Mouse (Mus musculus) right cerebral cortex, postnatal 25 days (tissue): ENCODE results near the gene Rhebl1.
A peak's percentile ranks its signal among the peaks of the same experiment; 100 is the strongest.

Experiments used
- DNase-seq: peaks from one replicate; pipeline ENCODE4 v3.0.0; 2022

Gene Rhebl1

DNA sequence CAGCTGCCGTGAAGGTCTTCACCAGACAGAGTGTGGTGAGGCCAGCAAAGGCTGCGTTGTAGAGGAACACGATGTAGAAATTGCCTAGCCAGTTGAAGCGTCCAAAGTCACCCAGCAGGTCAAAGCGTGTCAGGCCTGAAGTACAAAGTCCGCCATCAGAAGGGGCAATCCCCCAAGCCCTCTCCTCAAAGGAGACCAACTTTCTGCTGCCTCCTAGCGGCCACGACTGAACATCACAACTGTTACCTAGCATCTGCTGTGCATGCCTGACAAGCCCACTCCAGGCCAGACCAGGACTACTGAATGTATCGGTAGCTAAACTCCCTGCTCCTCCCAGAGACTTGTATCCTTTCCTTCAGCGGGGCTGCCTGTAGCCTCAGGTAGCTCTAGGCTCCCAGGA lies 10.4 kb upstream of the Rhebl1 start:
- DNase-seq, result no peak

DNA sequence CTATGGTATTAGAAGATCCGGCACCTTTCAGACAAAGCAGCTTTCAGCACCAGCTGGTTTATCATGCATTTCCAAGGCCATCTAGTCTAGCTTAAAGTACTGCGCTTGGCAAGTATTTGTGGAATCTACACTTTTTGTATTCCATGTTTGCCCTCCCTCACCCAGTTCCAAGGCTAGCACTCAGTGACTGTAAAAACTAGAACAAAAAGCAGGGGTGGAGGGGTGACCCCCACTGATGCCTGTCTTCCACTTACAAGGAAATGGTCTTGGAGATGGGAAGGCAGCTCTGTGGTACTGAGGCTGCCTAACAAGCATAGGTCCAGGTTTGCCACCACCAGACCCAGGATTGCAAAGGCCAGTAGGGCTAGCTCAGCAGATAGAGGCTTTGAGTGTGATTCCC lies 8.3 kb upstream of the Rhebl1 start:
- DNase-seq, result no peak

DNA sequence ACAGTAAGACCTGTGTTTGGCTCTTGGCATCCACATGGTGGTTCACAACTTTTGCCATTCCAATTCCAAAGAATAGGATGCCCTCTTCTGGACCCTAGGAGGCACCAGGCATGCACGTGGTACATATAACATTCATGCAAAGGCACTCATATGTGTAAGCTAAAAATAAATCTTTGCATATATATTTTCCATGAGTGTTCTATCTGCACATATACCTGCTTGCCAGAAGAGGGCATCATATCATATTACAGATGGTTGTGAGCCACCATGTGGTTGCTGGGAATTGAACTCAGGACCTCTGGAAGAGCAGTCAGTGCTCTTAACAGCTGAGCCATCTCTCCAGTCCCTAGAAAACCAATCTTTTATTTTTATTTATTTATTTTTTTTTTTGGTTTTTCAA lies 7.2 kb upstream of the Rhebl1 start:
- no peak for DNase-seq

DNA sequence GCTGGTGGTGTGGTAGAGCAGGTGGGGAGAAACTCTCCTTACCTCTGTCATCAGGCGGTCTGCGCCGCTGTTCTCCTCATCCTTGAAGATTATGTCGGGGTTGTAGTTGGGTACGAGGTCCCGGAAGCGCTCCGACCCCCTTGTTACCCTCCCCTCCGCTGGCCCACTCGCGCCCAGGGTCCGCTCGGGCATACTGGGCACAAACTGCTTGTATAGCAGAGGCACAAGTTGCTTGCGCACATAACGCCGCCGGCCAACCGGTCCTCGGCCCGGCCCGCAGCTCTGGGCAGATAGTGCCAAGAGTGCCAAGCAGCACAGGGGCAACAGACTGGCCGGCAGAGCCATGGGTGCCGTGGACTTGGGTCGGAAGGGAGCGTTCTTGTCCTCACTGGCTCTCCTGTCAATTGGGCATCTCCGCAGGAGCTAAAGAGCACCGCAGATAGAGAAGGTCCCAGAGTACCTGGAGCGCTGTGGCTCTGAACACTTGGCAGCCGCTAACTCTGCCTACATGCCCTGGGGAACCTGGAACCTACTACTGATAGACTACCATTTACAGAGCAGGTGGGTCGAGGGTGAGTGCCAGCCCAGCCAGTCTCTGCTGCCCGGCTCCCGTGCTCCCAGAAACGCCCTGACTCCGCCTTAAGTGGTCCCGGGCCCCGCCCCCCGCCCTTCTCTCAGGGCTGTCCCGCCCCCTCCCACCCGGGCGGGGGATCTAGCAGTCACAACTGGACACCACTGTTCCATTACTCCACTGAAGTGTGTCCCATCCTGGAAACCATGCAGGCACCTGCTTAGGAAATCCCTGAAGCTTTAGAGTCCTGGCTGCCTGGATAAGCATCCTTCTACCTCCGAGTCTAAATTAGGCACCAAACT lies 3.8 kb upstream of the Rhebl1 start, which contains the start of gene Dhh:
Gene Dhh, minus strand, starts transcription at position 613 of the 873 bp plus-strand sequence.
- no peak for DNase-seq

DNA sequence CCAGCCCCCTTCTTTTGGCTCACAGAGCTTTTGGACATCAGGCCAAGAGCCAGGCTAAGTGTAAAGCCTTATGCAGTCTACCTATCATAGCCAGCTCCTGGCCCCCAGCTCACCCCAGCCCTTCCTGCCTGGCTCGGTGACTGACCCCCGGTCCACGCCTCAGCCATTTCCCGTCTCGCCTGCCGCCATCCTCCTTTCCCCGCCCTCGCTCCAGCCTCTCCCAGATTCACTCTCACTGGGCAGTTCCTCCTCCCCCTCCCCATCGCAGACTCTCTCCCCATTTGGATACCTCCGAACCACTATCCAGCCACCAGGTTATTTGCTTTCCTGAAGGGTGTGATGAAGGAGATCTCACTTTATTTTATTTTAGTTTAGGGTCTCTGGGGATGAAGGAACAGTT lies 3.2 kb upstream of the Rhebl1 start:
- no peak for DNase-seq

DNA sequence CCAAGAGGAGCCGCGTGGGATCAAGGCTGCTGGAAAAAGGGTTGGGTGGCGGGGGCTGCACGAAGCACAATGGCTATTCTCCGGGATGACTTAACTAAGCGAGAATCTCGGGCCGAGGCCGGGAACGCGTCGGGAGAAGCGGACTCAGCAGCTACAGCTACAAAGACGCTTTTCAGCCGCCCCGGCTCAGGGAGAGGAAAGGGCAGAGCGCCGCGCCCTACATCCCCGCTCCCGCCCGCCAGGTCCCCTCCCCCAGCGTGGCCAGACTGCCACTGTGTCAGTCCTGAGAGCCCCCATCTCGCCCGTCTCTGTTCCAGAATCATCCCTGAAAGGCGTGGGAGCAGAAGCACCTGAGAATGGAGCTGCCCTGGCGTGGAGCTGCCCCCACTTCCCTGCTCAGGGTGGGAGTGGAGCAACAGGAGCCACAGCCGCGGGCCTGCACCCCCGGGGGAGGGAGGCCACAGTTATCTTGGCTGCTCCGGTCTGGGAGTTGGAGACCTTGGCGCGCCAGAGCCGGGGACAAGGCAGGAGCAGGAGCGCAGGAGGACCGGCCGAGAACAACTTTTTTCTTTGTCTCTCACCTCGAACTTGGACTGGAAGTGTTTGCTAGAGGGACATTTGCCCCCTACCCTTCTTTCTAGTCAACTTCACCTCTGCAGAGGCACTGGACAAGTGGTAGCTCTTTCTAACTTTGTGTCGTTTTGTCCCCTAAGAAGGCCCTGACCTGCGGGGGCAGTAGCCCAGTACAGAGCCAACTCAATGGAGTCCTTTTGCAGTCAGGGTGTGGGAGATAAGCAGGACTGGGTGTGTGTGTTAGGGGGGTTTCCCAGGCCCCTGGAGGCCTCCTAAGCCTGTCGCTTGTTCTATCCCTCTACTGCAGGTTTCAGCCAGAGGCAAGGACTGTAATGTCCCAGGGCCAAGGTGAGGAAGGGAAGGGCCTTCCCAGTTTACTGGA lies 1.6 kb upstream of the Rhebl1 start:
- no peak for DNase-seq

DNA sequence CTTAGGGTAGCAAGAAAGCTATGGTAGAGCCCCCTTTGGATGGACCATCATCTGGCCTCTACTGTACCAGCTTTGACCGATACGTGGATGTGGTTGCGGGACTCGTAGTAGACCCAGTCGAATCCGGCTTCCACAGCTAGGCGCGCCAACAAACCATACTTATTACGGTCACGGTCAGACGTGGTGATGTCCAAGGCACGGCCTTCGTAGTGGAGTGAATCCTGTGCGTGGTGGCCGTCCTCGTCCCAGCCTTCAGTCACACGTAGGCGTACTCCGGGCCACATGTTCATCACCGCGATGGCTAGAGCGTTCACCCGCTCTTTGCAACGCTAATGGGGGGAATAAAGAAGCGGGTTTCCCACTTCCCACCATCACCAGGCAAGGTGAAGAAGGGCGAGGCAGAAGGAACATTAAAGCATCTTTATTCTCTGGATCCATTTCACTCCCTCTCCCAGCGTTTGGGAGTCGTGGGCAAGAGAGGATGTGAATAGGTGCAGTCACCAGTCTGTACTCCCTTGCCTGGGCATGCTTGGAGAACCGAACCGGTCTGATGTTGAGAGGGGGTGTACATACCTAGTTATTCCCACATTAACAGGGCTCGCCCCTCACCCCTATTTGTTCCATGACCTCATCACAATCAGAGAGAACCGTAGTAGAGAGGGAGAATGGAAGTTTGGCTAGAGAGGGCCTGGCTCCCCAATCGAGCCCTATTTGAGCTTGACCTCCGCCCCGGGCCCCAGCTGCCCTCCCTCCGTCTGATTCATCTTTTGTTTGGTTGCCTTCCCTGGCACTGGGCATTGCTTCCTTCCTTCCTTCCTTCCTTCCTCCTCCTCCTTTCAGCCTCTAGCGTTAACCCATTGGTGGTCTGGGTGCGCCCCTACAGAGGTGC lies 650 bp upstream of the Rhebl1 start:
- DNase-seq, result no peak

DNA sequence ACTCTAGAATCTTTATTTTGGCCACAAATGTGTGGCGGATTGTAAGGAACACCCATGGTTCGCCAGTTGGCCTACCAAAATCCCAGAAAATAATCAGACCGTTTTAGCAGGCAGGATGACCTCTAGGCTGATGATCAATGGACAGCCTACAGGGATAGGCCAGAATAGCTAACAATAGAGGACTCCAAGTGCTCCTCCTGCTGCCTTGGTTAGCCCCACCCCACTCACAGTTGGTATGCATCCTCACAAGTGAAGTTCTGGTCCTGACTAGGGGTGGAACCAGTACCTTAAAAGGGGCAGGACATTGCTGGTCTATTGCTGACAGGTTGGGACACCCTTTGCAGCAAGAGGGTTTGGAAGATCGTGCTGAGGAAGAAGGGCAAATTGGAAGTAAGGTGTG lies 1.3 kb downstream of the Rhebl1 start:
- DNase-seq, result no peak

DNA sequence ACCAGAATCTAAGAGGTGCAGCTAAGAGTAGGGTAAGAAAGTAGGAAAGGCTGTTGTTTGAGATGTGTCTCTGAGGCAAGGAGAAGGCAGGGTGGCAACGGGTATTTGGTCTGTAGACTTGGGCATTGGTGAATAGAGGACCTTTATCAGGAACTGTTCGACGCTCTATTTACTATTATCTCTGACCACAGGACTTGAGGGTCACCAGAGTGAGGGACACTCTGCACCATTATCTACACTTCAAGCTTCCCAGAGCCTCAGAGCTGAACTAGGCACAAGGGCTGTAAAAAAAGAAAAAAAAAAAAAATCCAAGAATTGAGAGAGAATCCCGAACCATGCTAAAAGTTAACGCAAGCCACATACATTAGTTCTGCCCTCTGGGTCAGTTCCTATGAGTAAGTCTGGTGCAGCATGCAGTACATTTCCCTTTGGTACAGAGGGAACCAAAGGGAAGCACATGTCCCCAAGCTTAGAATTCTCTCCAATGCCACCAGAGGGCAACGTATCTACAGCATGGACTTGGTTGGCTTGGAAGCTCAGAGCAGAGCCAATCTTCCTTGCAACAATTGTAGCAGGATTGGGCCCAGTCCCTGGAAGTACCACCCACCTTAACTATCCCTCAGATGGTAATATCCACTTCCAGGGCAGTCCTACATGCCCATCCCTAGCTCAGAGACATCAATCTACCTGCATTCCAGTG lies 2.3 kb downstream of the Rhebl1 start:
- peak; percentile 38 for DNase-seq

DNA sequence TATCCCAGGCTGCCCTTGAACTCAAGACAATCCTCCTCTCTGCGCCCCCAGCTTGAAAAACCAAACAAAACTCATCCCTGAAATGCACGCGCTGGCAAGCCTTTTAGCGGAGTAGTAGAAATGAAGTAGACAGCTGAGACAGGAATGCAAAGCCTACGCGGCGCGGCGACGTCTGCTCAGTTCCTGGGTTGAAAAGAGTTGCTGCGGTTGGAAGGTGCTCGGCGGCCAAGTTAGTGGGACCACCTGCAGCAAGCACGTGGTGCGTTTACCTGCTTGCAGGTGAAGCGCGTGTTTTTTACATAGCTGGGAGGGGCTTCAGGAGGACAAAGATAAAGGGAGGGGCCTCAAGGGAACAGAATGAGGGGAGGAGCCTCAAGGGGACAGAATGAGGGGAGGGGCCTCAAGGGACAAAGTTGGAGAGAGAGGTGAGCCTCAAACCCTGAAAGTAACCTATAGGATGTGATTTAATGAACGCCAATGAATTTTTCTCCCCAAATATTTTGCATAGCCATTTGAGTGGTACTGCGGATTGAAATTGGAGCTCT lies 3.1 kb downstream of the Rhebl1 start:
- no peak for DNase-seq

DNA sequence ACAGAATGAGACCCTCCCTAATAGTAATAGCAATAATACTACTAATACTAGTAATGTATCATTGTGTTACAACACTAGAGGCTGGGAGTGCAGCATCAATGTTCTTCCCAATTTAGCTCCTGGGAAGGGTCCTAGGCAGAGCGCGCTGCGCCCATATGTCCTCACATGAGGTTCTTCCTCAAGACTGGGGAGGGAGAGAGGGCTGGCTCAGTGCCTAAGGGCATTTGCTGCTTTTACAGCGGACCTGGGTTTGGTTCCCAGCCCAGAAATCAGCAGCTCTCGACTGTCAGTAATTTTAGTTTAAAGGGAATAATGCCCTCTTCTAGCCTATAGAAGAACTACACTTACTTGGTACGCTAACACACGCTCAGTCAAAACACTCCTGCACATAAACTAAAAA lies 6.8 kb downstream of the Rhebl1 start:
- no peak for DNase-seq

DNA sequence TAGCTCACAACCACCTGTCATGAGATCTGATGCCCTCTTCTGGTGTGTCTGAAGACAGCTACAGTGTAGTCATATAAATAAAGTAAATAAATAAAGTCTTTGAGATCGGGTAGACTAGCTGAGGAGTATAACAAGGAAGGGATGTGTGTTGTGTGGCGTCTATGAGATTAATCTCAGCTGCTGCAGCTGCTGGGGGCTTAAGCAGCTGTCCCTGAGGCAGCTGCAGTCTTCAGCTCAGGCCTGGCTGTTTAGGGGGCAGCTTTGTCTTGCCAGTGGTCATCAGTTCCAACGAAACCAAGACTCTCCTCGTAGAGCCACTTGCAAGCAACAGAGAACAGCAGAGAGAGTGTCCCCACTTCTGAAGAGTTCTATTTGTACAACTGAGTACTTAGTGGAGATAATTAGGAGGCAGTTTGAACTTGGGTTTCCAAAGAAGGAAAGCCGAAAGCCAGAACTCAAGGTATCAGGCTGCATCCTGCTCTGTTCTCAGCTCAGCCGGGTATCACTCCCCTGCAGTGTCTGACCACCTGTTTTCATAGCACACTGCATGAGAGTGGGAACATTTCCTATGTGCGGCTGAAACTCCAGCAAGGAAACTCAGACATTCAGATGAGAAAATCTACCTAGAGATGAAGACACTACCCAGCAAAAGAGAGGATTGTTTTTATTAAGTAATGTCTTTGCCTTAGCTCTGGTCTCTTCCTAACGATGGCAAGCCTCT lies 7.5 kb downstream of the Rhebl1 start:
- no peak for DNase-seq

DNA sequence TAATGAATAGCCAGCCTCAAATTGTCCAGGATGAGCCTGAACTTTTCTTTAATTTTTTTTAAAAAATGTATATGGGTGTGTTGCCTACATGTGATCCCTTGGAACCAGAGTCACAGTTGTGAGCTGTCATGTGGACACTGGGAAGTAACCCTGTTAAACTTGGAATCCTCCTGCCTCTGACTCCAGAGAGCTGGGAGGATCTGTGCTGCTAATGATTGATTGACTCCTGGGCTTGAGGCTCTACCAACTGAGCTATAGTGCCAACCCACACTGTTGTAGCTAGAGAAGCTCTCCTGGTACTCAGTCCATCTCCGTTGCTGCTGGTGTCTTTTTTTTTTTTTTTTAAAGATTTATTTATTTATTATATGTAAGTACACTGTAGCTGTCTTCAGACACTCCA lies 10.2 kb downstream of the Rhebl1 start:
- no peak for DNase-seq

DNA sequence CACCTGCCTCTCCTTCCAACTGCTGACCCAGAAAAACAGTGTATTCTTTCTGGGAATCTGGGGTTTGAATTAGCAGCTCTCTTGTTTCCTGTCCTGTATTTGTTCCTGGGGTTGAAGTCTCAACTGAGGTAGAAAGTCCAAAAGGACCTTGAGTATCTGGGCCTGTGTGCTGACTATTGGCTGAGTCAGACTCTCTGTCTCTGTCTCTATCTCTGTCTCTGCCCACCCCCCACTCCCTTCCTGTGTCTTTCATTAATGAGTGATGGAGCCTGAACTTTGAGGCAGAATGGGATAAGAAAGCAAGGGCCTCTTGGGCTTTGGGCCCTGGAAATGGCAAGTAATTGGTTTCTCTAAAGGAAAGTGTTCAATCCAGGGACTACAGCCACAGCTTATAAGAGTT lies 10.7 kb downstream of the Rhebl1 start:
- no peak for DNase-seq

DNA sequence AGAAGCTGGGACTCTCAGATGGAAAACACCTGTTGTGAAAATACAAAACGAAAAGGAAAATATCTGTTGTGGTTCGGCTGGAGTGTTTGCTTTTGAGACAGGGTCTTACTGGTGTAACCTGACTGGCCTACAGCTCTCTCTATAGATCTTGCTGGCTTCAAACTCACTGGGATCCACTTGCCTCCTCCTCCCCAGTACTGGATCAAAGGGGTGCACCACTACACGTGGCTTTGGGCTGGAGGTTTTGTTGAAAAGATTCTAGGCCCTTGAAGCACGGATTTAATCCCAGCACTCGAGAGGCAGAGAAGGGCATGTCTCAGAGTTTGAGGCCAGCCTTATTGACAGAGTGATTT lies 12.7 kb downstream of the Rhebl1 start:
- DNase-seq, result no peak

DNA sequence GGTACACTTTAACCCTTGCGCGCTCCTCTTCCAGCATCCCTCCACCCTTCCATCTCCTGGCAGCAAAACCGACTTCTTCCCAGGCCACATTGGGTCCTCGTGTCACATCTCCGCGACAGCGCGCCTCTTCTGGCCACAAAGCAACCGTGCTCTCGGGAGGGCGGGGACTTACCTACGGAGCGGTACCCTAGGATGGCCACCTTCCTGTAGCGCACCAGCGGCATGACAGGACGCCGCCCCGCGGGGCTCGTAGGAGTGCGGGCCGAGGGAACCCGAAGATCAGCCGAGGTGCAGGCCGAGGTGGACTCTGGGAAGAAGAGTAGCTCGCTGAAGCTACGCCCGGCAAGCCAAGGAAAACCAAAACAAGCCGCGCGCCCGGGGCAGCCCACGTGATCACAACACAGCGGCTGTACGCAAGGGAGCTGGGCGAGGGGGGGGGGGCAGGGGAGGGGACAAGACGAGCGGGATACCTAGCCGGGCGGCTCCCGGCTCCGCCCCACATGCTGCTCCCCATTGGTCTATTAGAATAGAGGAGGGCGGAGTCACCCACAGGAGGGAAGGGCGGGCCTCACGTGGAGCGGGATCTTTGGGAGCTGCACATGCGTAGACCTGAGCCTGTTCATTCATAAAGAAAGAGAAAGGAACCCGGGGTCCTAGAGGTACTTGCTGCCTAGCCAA lies 13.2 kb downstream of the Rhebl1 start:
- DNase-seq, result peak; percentile 86

DNA sequence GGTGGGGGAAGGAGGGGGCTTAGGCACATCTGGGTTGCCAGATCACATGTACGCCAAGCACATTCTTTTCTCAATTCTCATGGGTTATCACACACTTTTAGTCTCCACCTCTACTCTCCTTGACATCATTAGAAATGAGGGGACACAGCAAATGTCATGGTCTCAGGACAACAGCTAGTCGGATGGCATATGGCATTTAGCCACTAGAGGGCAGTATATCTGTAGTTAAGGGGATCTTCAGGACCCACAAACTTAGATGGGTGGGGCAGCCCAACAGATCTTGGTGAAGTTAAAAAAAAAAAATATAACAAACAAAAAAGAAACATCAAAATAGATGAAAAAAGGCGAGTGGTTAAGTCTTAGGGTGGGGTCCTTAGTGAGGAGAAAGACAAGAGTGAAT lies 17.0 kb downstream of the Rhebl1 start:
- DNase-seq, result no peak

DNA sequence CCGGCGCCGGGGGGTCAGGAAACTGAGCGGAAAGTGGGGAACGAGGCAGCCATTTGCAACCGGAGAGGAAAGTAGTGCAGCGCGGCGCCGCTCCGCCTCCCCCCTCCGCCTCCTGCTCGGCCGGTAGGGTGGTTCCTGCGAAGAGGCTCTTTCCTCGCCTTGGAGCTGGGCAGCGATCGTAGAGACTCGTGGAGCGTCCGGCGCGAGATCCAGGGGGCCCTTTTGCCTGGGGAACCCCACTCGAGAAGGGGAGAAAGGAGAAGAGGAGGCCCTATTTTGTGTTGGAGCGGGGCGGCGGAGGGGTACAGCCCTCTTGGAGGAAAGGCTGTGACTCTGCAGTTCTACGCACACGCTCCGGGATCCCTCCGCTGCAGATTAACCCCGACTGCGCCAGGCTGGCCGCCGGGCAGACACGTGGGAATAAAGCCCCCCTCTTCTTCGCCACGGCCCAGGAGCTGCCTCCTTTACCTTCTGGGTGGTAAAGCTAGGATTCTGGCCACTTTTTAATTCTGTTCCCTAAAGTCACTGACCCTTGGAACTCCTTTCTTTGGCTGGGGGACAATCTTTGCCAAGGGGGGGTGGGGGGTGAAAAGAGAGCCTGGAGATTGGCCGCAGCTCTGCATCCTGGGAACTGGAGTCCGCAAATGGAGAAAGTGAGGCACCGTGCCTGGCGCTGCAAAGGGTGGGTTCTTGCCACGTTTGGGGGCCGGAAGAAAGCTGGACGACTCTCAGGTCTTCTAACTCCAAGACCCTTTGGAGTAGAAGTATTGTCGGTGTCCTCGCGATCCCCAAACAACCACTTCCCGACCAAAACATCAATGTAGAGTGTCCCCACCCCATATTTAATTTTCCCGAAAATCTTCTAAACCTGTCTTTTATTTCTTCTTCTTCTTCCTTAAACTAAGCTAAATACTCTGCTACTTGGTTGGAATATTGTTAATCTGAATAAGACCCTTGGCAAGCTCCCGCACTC lies 22.1 kb downstream of the Rhebl1 start:
- DNase-seq, result peak; percentile 93
